Mouse (Mus musculus) heart, adult 11 months (tissue): ENCODE measurements around the gene H3f3a.

Source experiments
- DNase-seq: peaks from one replicate; pipeline ENCODE4 v3.0.0; 2022

H3f3a gene

DNA sequence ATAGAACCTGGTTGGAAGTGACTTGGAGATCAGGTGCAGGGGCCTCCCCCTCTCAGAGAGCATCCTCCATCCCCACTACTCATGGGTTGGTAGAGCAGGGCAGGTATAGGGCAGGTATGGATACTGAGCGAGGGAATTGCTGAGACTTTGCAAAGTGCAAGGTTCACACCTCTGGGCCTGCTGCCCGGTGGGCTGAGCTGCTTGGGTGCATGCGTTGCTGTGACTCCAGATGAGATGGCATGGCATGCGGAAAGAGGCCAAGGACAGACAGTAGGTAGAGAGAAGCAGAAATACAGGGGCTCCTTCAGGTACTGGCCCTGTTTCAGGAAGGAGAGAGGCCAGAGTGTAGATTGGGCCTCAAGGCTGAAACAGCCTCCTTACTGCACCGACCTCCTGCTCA, 32.5 kb downstream of the H3f3a start:
- peak; percentile 84 for DNase-seq

DNA sequence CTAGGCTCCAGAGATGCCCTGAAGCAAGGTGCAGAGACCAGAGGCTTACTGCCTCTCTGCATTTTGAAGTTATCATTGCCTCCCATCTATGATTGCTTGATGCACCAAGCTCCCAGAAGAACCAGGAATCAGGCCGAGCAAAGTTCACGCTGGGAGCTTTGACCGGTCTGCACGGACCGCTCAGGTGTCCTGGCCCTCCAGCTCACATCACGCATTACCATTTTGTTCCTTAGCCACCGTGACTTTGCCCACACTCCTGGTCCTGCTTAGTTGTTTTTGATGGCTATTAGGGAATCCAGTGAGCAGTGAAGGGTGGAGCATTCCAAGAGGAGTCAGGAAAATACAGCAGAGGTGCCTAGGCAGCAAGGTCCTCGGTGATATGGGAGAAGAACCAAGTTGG, 33.5 kb downstream of the H3f3a start:
- peak; percentile 82 for DNase-seq

DNA sequence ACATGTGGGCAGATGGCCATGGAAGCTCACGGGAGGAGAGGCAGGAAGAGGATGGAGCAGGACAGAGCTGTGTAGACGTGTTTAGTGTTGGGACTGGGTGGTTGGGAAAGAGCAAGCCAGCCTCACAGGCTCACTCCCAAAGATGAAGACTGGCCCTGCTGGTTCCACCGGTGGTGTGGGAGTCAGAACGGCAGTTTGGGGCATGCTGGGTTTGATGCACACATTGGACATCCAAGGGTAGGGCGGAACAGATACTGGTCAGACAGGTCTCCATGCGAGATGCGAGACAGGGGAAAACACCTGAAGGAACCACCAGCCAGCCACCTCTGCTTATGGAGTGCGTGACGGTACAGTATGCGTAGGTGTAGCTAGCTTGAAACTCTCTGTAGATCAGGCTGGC, 34.8 kb downstream of the H3f3a start:
- DNase-seq: peak; percentile 87

DNA sequence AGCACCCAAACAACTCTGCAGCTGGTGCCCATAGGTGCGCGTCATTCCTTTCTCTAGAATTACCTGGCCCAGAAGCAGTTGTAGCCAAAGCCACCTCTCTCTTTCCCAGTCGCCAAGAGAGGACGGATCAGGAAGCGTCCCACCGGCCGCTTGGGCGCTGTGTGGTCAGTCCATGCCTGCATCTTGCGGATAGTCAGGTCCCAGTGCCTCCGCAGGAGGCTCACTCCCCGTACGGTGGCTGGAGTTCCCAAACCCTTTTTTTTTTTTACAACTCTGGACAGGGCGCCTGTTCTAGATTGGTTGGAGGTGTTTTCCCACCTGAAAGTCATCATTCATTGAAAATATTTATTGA, 35.4 kb downstream of the H3f3a start:
- no peak for DNase-seq

DNA sequence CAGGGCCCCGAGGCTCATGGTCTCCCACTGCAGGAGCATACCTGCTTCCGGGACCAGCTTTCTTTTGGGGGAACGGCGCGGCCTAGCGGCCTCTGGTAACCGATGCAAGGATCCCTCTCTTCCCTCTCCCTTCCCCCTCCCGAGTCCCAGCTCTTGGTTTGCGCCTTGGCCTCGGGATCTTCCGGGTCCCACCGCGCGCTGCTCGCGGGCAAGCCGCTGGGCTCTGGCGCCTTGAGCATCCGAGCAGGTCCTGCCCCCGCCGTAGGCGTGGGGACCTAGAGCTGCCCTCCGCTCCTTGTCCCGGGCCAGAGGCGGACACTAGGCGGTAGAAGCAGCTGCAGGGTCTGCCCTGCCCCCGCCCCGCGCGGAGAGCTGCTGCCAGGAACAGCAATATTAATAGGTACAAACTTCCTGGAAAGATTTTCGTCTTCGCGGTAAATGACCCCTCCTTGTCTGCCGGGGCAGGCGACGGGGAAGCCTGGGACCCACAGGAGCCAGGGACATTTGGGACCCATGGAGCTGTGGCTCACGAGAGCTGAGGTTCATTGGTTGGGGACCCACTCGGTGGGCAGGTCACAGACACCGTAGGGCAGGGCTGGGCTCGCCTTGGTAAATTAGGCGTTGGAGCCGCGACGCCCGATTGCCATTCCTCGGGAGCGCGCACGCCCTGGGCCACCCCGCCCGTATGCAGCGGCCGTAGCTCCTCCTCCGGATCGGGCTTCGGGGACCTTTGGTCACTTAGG, 35.9 kb downstream of the H3f3a start:
- DNase-seq: peak; percentile 99

DNA sequence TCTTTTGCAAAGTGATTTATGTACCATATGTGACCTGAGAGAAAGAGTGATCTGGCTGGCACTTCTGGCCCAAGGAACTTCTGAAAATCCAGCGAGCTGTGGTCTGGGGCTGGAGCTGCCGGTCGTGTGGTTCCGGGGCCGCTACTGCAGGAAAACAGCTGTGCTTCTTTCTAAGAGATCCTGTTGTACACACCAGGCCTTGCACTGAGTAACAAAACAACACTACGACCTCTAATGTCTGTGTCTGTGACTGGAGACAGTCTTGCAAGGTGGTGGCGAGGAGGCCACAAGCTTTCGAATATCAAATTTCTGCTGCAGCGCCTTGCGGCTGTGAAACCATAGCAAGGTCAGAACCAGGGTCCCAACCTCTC, 36.5 kb downstream of the H3f3a start:
- no peak for DNase-seq

DNA sequence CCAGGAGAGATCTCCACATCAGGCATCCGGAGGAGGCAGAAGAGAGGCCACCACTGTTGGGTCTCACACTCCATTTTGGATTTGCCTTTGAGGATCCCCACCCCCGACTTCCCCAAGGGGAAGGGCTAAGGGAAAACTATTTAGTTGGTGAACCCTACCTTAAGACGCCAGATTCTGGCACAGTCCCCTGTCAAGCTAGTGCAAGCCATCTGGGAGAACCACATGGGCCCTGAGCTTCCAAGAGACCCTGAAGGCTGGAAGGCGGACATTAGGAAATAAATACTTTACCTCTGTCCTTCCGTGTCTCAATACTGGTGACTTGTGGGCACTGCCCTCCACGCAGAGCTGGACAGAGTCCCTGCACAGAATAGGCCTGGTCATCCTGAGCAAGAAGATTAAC, 37.2 kb downstream of the H3f3a start:
- peak; percentile 86 for DNase-seq

DNA sequence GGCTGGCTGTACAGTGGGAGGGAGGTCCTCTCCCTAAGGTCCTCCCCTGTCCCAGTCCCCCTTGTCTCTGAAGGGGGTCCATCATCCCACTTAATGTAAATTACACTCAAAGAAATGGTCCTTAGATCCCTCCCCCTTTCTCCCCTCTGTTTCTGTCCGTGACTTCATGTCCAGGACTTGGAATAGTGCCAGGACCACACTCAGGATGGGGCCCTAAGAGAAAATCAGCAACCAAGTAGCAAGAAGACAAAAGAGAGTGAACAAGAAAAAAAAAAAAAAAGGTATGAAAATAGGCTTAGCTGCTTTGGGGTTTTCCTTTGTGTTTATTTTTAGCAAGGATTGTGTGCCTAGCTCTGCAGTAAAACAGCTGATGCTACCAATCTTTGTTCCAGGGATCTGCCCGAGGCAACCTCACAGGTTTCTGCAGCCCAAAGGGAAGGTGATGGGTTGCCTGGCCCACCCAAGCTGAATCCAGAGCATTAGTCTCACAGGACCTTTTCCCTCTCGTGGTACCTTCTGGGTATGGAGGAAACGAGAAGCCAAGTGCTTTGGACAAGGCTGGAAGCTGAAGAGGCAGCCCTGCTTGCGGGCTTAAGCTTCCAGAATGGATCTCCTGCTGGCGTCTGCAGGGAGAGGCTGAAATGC, 37.8 kb downstream of the H3f3a start:
- DNase-seq: peak; percentile 79

DNA sequence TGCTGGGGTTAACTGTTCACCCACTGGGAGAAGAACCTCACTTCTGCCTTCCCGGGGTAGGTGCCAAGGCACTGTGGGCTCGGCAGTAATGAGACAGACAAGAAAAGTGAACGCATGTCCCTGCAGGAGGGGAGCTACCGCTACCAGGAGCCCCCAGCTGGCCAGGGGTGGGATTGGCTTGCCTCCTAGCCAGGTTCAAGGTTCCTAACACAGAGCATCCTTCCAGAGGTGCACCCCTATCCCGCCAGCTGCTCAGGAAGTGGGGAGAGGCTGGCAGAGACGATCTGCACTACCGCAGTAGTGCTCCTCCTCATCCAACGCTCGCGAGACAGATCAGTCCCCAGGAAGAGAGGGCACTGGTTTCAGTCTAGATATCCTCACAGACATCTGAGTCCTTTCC, 38.4 kb downstream of the H3f3a start:
- no peak for DNase-seq

DNA sequence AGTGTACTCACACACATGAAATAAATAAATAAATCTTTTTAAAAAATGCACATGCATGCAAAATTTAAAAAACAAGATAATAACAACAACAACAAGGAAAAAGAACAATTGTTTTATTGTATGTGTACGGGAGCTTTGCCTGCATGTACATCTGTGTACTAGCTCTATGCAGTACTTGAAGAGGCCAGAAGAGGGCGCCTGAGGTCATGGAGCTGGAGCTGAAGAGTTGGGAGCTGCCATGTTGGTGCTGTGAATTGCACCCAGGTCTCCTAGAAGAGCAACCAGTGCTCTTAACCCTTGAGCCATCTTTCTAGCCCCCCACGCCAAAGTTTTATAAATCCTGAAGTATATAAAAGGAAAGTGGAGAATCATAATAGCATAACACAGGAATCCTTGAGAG, 39.1 kb downstream of the H3f3a start:
- DNase-seq: no peak

DNA sequence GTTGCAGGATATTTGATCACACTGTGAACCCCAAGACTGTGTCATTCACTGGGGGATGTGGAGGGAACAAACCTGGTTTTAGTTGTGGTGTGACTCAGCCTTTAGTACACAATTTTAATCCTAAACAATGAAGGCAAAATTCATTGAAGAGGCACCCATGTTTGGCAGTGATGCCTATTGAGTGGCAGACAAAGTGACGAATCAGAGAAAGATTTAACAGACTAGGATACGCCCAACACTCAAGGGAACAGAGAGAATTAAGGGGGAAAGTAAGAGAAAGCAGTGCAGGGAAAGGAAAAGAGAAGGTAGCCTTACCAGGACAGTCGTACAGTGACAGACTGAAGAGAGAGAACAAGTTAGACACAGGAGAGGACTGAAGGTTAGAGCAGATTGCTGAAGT, 41.5 kb downstream of the H3f3a start:
- DNase-seq: no peak

DNA sequence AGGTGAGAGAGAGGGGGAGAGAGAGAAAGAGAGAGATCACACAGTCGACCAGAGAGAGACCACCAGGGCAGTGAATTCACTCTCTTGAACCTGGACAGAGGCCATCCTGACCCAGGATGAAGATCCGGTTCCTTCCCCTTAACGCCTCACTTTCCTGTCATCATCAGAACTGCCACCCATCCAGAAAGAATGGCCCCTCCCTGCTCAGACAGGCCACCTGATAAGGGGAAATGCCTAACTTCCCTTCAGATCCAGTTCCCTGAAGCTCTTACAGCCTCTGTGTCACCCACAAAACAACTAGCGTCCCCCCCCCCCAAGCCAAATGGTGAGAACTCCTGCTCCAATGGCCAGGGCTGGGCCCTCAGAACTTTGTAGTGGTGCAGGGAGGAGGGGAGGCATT, 42.0 kb downstream of the H3f3a start:
- no peak for DNase-seq

DNA sequence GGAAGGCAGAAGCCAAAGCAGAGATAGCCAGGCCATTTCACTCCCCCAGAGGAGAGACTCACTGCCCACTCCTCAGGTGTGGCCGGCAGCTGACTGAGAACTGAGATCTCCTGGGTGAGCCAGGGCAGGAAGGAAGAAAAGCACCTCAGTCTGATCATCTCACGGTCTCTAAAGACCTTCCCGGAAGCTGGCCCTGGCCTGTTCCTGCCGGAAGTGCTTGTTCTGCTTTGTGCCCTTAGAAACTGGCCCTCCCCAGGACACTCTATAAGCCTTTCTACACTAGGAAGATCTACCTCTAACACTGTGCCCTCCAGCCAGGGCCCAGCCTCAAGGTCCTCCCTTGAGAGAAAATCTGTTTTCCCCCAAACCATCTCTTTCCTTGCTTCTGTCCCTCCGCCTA, 42.4 kb downstream of the H3f3a start:
- DNase-seq: no peak

DNA sequence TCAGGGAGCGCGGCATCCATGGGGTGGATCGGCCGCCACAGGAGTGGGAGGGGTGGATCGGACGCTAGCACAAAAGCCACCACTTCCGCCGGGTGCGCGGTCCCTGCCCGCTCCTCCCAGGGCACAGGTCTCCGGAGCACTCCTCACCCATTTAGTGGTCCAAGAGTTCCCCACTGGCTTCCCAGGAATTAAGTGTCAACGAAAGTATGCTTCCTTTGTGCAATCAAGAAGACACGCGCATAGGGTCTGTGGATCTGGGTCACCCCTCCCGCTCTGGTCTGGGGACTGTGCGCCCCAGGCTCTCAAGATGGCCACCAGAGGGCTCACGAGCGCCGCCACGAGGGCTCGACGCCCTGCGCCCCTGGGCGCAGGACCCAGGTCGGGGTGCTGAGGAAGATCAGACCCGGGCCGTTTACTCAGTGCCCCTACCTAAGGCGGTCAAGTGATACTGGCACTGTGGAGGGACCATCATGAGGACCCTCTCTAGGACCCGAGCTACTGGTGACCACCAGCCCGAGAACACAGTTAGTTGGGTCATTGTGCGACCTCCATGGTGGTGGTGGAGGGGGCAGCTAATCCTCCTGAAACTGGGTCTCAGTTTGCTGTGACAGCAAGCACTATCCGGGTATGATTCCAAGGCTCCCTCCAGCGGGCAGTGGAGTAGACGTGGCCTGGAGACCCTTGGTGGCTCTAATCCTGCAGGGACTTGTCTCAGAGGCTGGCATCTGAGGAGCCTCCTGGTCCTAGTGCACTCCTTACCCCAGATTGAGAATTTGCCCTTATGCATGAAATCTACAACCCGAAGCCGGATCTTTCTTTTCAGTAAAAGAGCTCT, 45.2 kb downstream of the H3f3a start:
- peak; percentile 98 for DNase-seq

DNA sequence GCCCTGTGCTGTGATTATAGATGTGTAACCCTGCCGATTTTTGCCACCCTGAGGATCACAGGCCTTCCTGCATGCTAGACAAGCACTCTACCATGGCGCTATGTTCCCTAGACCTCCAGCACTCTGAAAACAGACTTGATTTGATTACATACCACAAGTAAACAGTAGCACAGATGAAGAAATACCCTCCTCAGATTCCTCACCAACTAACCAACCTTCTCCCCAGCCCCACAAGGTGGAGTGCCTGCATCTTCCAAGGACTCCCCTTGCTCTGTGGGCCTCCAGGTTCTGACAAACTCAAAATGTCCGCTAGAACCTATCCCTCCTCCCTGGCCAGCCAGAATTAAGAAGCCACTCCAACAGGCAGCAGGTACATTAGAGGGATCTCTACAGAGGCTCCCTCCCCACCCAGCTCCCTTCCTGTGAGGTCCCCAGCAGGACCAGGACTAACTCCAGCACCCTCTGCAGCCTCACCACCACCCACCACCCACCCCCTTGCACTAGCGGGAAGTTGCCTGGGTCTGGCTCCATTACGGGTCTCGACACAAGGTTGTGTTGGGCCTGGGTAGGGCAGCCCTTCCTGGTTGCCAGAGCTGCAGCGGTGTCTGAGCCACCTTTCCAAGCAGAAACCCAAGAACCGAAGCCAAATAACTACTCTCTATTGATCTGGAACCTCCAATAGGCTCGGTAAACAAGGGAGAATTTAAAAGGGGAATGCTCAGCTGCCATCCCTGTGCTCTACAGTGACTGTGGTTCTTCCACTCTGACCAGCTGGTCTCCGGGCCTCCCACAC, 46.0 kb downstream of the H3f3a start:
- DNase-seq: peak; percentile 94

DNA sequence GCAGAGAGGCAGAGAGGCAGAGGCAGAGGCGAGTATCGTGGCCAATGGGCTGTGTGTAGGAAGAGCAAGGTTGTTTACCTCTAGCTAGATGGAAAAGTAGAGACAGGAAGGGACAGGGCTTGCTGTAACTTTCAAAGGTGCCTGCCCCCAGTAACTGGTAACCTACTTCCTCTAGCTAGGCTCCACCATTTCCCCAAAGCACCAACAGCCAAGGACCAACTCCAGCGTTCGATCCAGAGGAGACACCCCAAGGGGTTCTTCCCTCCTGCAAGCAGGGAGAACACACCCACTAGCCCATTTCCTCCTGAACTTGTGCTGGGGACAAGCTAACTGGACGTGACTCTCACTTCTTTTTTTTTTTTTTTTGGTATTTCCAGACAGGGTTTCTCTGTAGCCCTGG, 47.2 kb downstream of the H3f3a start:
- DNase-seq: peak; percentile 95

DNA sequence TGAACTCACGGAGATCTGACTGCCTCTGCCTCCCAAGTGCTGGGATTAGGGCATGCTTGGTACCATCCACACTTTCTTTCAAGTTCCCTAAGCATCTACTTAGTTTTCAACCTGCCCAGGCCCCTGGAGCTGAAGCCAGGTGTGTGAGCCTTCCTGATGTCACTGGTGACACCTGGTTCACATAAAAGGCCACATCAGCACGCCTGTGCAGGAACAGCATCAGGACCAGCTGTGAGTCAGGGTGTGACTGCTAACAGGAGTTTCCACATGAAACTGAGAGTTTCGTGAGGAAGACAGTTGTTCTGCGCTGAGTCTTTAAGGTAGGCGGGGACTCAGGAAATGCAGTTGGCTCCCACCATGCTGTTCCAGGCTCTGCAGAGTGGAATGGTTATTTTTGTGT, 48.4 kb downstream of the H3f3a start:
- peak; percentile 82 for DNase-seq

DNA sequence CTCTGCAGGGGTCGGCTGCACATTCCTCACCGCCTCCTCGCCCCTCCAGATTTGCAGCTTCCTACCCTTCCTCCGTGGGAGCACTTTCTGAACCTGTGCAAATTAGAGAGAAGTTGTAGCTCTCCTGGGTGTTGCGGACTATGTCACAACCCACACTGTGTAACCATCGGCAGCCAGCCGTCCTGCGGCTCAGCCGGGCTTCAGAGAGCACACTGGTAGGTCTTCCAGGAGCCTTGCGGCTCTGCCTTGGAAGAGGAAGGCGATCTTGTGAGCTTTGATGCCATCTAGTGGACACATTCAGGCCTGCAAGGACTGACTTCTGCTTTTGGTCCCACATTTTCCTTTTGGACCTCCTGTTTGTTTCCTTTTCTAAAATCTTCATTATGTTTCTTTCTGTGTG, 49.9 kb downstream of the H3f3a start:
- DNase-seq: peak; percentile 97

DNA sequence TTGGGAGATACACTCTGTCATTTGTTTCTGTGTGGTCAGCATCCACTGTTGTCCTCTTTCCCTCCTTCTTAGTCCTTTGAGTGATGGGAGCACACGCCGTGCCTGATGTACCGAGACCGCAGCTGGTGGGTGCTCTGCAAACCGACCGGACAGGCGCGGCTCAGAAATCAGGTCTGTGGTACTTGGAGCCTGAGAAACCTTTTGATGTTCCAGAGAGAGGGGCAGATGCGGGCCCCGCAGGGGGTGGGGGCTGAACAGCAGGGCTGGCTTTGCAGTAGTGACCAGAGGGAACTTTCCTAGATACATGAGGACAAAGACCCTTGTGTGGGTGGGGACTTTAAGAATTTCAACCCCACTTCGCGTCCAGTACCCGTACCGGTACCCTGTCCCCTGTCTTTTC, 50.4 kb downstream of the H3f3a start:
- DNase-seq: no peak

DNA sequence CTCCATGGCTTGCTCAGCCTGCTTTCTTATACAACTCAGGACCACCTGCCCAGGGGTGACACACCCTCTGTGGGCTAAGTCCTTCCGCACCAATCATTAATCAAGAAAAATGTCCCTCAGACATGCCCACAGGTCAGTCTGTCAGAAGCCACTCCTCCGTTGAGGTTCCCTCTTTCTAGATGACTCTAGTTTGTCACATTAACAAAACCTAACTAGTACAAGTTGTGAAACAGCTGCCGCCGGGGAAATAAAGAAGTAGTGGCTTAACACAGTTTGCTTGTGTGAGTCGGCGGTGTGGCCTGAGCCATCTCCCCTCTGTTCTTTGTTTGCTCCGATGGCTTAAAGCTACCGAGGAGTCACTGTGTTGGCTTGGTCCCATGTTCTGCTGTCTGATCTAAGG, 51.1 kb downstream of the H3f3a start:
- DNase-seq: peak; percentile 86

DNA sequence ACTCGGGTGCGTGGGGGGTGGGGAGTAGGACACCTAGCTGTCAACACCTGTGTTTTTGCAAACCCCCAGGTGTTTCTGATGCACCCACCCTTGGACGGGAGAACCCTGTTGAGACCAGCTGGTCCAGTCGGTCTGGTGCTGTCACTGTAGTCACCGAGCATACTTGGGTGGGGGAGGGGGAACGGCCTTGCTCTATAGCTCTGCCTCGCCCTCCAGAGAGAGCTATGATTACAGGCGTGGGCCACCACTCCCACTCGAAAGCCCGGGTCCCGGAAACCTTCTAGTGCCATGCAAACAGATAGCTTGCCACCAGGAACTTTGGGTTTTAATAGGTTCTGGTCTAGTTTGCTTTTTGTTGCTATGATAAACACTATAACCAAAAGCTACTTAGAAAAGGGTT, 51.6 kb downstream of the H3f3a start:
- peak; percentile 91 for DNase-seq

DNA sequence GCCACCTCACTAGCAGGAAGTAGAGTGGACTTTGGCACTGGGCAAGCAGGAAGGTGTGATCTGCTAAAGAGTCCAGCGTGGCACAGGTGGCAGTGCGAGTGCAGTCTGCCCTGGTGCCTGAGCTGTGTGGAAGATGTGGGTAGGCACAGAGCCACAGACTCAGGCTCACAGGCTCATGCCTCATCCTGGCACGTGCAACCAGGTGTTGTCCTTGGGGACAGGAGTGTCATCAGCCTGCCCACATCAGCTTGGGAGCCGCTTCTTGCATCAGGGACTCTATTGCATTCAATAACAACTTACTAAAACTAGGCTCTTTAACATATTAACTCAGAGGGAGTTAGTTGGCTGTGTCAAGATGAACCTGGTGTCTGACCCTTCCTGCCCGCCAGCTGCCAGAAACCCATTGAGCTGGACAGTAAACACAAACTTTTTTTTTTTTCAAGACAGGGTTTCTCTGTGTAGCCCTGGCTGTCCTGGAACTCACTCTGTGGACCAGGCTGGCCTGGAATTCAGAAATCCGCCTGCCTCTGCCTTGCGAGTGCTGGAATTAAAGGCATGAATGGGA, 55.7 kb downstream of the H3f3a start:
- peak; percentile 85 for DNase-seq
